Mouse (Mus musculus): ENCODE results near the gene Rbsn.

- no peak for TF ChIP-seq GATA1 (IDR thresholded peaks at IDR 0.05; ENCODE audit: low read length)
- no peak for TF ChIP-seq TAL1 (IDR thresholded peaks at IDR 0.05; ENCODE audit: low read length)
Observed at GRCm38 (mm10) chr6:92199414-92199813, 15.3 kb downstream of the Rbsn start.

Measured in erythroblast, embryonic 14.5 days (primary cell).